Mouse (Mus musculus): Measurements from ENCODE around the gene Hist1h3c.

DNA sequence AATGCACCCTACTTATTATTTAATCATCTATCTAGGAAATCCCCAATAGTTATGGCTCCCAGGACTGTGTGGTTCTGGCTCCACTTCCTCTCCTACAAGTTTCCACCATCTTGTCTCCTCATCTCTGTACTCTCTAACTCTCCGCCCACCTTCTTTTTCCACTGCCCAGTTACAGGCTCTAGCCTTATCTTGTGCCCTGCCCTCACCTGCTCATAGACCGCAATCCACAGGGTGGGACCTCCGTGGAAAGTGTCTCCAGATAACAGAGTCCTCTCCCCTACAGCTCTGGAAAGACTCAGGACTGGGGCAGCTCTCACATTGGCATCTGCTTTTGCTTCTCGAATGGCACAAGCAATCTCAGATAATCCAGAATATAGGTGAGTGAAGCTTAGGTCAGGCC lies 33.6 kb upstream of the Hist1h3c start:
- TF ChIP-seq E2F4 (IDR thresholded peaks at IDR 0.05; ENCODE audit: insufficient read depth), result no peak
- TF ChIP-seq POLR2A (IDR thresholded peaks at IDR 0.05; ENCODE audit: insufficient read length, low read depth), result no peak
- no peak for TF ChIP-seq REST (IDR thresholded peaks at IDR 0.05; ENCODE audit: insufficient read depth, insufficient read length)
- TF ChIP-seq CEBPB (IDR thresholded peaks at IDR 0.05; ENCODE audit: insufficient read depth, poor library complexity, severe bottlenecking), result no peak
- no peak for TF ChIP-seq POLR2AphosphoS2 (IDR thresholded peaks at IDR 0.05; ENCODE audit: insufficient read length, low read depth)
- TF ChIP-seq TCF12 (IDR thresholded peaks at IDR 0.05; ENCODE audit: insufficient read depth, poor library complexity, severe bottlenecking), result no peak
- TF ChIP-seq MYOG (IDR thresholded peaks at IDR 0.05; ENCODE audit: control insufficient read depth in 1 of 3, insufficient read depth in 1 of 3, insufficient read length in 2 of 3, low read depth in 2 of 3), result no peak
- TF ChIP-seq MAX (IDR thresholded peaks at IDR 0.05; ENCODE audit: low read depth), result no peak
- no peak for TF ChIP-seq USF1 (IDR thresholded peaks at IDR 0.05; ENCODE audit: low read depth)

All from myocyte (in vitro differentiated cells).